Mouse (Mus musculus): ENCODE results near the gene Neurod1.

GRCm38 (mm10) chr2:79461861-79462260 lies 5.3 kb upstream of the Neurod1 start:
- TF ChIP-seq CTCF (IDR thresholded peaks at IDR 0.05; ENCODE audit: control insufficient read depth, insufficient read depth, insufficient read length) (no peak), MYOG (IDR thresholded peaks at IDR 0.05; ENCODE audit: control insufficient read depth, extremely low read depth, insufficient read length) (no peak), MAX (IDR thresholded peaks at IDR 0.05) (no peak), USF1 (IDR thresholded peaks at IDR 0.05; ENCODE audit: low read depth) (no peak), CEBPB (IDR thresholded peaks at IDR 0.05; ENCODE audit: low read depth) (no peak), MYOD1 (IDR thresholded peaks at IDR 0.05; ENCODE audit: control insufficient read depth, insufficient read length, low read depth) (no peak)

All from C2C12 (cell line).